Mouse (Mus musculus): Measurements from ENCODE around the gene Sestd1. TPM values are rescaled to one million over a fixed set of nuclear protein-coding genes. Genes with fewer than 3 reads are reported as not detected.
A peak's percentile ranks its signal among the peaks of the same experiment; 100 is the strongest.

The Sestd1 gene
- polyA plus RNA-seq, 1 experiment from 2014 or later, result 19.5 TPM

DNA sequence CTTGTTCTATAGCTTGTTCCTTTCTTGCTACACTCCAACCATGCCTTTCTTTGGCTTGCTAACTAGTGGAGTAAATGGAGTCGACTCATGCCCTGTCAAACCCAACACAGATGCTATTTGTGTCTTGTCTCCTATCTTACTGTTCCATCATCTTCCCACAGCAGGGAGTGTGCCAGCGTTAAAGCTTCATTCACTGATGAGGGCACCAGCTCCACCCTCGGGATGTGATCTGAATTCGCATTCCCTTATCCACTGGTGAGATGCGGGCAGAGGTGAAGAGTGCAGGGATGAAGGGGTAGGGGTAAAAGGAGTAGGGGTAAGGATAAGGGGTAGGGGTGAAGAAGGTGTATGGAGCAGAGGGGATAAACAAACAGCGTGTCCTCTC, 97.4 kb downstream of the Sestd1 start:
- H3K36me3 ChIP-seq, result peaks cover 33% of the 10 kb centered on the region
- H3K4me1 ChIP-seq, result no peaks in the 10 kb centered on the region
- H3K4me3 ChIP-seq, result no peak overlapping the region
- WGBS, result 86% methylated on average over 6 of the region's 6 CpGs
- H3K27me3 ChIP-seq, result no peaks in the 10 kb centered on the region
- no peak overlapping the region for H3K9ac ChIP-seq
- H3K4me2 ChIP-seq (replicated peaks), result no peak overlapping the region
- no peak overlapping the region for H3K27ac ChIP-seq
- no peaks in the 10 kb centered on the region for H3K9me3 ChIP-seq
- ATAC-seq (ENCODE audit: low FRiP score, low read depth), result no peak

DNA sequence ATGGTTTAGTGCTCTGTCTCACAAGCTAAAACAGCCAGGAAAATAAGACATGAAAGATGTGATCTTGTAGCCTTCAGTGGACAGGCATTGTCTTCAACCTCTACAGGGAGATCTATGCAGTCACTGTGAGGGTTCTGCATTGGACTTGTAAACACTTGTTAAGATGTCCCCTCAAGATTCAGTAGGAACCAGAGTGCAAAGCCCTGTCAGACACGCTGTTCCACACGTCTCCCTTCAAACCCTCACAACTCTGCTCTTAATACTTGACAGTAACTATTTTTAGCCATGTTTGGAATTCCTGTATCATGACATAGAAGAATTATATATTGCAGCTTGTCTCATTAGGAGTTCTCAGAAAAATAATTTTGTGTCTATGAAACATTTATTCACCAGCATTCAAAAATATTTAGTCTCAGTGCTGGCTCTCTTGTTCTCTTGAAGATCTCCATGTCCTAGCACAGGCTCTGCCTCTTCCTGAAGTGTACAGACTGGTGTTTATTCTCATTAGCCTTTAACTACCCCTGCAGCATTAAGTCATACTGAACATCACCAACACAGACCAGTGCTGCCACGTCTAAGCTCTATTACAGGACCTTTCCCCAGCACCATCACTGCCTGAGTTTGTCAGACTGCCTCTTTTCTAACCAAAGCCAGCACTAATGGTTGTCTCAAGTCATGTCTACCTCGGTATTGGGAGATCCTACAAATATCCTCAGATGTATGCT, 98.0 kb downstream of the Sestd1 start:
- WGBS, result 63% methylated on average over 4 of the region's 4 CpGs
- Histone ChIP-seq H3K4me1 (peaks cover 2% of the 10 kb centered on the region; the same call in 1 of the 2 replicates), H3K4me3 (no peak overlapping the region), H3K9ac (no peak overlapping the region), H3K27ac (no peak overlapping the region), H3K27me3 (no peaks in the 10 kb centered on the region), H3K4me2 (replicated peaks) (no peak overlapping the region), H3K36me3 (peaks cover 28% of the 10 kb centered on the region), H3K9me3 (no peaks in the 10 kb centered on the region)
- no peak for ATAC-seq (ENCODE audit: low FRiP score, low read depth)

DNA sequence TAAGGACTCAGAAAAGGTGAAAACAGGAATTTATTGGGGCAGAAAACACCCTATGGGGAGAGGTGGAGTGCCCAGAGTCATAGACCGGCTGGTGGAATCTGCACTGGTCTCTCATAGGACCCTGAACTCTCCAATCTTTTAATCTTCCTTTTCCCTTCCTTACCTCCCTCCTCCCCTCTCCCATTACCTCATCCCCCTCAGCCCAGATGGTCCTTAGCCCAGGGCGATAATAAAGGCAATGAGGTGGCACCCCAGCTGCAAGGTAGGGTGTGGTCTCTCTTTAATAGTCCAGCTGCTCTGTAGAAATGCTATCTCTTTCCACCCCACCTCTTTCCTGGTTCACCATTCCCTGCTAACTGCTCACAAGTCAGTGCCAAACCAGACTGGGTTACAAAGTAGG, 102.9 kb downstream of the Sestd1 start:
- Histone ChIP-seq H3K27me3 (no peaks in the 10 kb centered on the region), H3K4me3 (no peak overlapping the region), H3K27ac (no peak overlapping the region), H3K4me2 (replicated peaks) (no peak overlapping the region), H3K9me3 (no peaks in the 10 kb centered on the region), H3K36me3 (peaks cover 3% of the 10 kb centered on the region; the same call in 1 of the 2 replicates), H3K9ac (no peak overlapping the region), H3K4me1 (peaks cover 15% of the 10 kb centered on the region)
- no peak for ATAC-seq (ENCODE audit: low FRiP score, low read depth)
- WGBS, result 43% methylated on average over 2 of the region's 2 CpGs

DNA sequence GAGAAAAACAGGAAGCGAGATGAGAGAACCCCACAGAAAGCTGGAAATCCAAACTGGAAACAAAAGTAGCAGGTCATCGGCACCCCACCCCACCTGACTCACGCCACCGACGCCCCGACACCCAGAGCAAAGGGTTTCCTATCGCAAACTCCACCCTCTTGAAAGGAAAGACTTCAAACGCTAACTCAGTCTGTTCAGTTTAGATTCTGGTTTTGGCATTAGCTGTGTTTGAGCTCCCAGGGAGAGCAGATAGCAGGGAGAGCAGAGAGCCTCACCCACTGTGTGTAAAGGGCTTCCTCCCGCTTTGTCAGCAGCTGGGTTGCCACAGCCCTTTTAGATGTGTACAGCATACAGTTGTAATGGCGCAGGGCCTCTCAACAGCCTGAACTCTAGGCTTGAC, 104.0 kb downstream of the Sestd1 start:
- Histone ChIP-seq H3K27ac (no peak overlapping the region), H3K4me1 (peaks cover 25% of the 10 kb centered on the region), H3K9ac (no peak overlapping the region), H3K27me3 (no peaks in the 10 kb centered on the region; the same call in 1 of the 2 replicates), H3K36me3 (peaks cover 3% of the 10 kb centered on the region; the same call in 1 of the 2 replicates), H3K4me2 (replicated peaks) (no peak overlapping the region), H3K9me3 (no peaks in the 10 kb centered on the region), H3K4me3 (no peak overlapping the region)
- ATAC-seq (ENCODE audit: low FRiP score, low read depth), result no peak
- 57% methylated on average over 10 of the region's 10 CpGs for whole genome bisulfite sequencing

- 59% methylated on average over 7 of the region's 7 CpGs for WGBS
- Histone ChIP-seq H3K4me1 (peaks cover 33% of the 10 kb centered on the region), H3K36me3 (peaks cover 3% of the 10 kb centered on the region; the same call in 1 of the 2 replicates), H3K4me2 (replicated peaks) (no peak overlapping the region), H3K27ac (no peak overlapping the region), H3K9me3 (no peaks in the 10 kb centered on the region), H3K27me3 (no peaks in the 10 kb centered on the region; the same call in 1 of the 2 replicates), H3K9ac (no peak overlapping the region), H3K4me3 (no peak overlapping the region)
- no peak for ATAC-seq (ENCODE audit: low FRiP score, low read depth)
Observed at GRCm38 (mm10) chr2:77175411-77175810, 105.0 kb downstream of the Sestd1 start.

DNA sequence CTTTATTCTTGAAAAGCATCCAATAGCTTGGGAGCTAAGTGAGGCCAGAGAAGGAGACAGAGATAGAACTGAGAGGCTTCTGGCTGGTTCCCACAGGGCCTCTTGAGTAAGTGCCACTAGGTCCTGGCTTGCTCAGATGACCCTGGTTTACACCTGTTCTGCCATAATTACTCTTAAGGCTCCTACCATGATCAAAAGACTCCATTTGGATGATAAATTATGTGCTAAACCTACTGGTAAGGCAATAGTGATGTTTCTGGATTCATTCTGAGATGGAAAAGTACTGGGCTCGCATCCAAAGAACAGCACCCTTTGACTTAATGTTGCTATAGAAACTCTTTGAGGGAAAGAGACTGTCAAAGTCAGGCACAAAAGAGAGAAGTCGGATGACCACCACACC, 106.1 kb downstream of the Sestd1 start:
- no peak overlapping the region for H3K4me3 ChIP-seq
- 60% methylated on average over 2 of the region's 2 CpGs for WGBS
- peaks cover 38% of the 10 kb centered on the region for H3K4me1 ChIP-seq
- H3K27me3 ChIP-seq, result no peaks in the 10 kb centered on the region; the same call in 1 of the 2 replicates
- no peaks in the 10 kb centered on the region for H3K9me3 ChIP-seq
- no peak overlapping the region for H3K4me2 ChIP-seq (replicated peaks)
- H3K27ac ChIP-seq, result no peak overlapping the region
- no peak for ATAC-seq (ENCODE audit: low FRiP score, low read depth)
- no peaks in the 10 kb centered on the region for H3K36me3 ChIP-seq
- H3K9ac ChIP-seq, result no peak overlapping the region

DNA sequence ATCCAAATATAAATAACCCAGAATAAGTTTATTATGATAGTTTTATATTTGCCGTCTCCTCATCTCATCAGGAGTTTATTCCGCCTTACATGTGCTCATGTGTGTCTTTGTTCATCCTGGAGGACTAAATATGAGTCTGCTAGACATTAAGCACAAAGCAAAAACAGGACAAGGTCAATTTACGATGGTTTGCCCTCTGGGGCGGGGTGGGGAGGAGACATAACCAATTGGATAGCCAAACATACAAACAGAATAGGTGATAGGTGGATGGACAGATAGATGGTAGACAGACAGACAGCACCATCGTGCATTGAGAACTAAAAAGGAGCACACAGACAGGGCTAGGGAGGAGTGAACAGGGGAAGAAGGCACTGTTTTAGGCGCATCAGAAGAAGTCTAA, 106.6 kb downstream of the Sestd1 start:
- no peak overlapping the region for H3K4me2 ChIP-seq (replicated peaks)
- H3K4me1 ChIP-seq, result peaks cover 38% of the 10 kb centered on the region
- no peaks in the 10 kb centered on the region; the same call in 1 of the 2 replicates for H3K27me3 ChIP-seq
- ATAC-seq (ENCODE audit: low FRiP score, low read depth), result no peak
- H3K27ac ChIP-seq, result no peak overlapping the region
- no peaks in the 10 kb centered on the region for H3K9me3 ChIP-seq
- 81% methylated on average over 6 of the region's 6 CpGs for WGBS
- no peak overlapping the region for H3K9ac ChIP-seq
- H3K36me3 ChIP-seq, result no peaks in the 10 kb centered on the region
- no peak overlapping the region for H3K4me3 ChIP-seq

GRCm38 (mm10) chr2:77173366-77173765, 107.0 kb downstream of the Sestd1 start:
- 24% methylated on average over 6 of the region's 6 CpGs for WGBS
- no peak overlapping the region for H3K27ac ChIP-seq
- H3K27me3 ChIP-seq, result no peaks in the 10 kb centered on the region; the same call in 1 of the 2 replicates
- H3K4me3 ChIP-seq, result no peak overlapping the region
- no peaks in the 10 kb centered on the region for H3K36me3 ChIP-seq
- ATAC-seq (ENCODE audit: low FRiP score, low read depth), result no peak
- no peak overlapping the region for H3K9ac ChIP-seq
- H3K9me3 ChIP-seq, result no peaks in the 10 kb centered on the region
- H3K4me1 ChIP-seq, result peaks cover 38% of the 10 kb centered on the region
- H3K4me2 ChIP-seq (replicated peaks), result 0 out of 2 replicates have a peak overlapping the region, but pooled peaks have one; percentile 3

DNA sequence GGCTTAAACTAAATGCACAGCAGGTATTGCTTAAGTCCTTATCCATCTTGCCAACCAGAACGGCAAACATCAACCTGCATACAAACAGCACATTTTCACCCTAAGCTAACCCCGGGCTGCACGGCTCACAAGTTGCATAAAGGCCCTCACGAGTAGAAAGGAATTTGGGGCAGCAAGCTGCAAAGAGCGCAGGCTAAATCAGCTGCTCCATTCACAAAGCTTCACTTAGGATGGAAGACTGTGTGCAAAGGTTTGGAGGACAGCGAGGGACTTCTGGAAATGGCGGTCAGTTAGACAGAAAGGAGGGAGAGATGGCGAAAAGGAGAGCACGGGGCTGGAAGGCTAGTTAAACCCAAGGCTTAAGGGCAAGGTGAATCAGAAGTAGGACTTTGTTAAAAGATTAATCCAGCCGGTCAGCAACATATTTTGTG, 108.1 kb downstream of the Sestd1 start:
- no peak overlapping the region for H3K9ac ChIP-seq
- no peaks in the 10 kb centered on the region for H3K9me3 ChIP-seq
- WGBS, result 44% methylated on average over 10 of the region's 10 CpGs
- no peaks in the 10 kb centered on the region; the same call in 1 of the 2 replicates for H3K27me3 ChIP-seq
- H3K4me2 ChIP-seq (replicated peaks), result peak overlapping the region; percentile 88
- H3K4me3 ChIP-seq, result no peak overlapping the region
- H3K36me3 ChIP-seq, result no peaks in the 10 kb centered on the region
- H3K4me1 ChIP-seq, result peaks cover 37% of the 10 kb centered on the region
- no peak overlapping the region for H3K27ac ChIP-seq
- ATAC-seq (ENCODE audit: low FRiP score, low read depth), result no peak

GRCm38 (mm10) chr2:77171444-77172240, 108.8 kb downstream of the Sestd1 start:
- Histone ChIP-seq H3K27ac (peak overlapping the region; percentile 15; the same call in 1 of the 2 replicates), H3K4me2 (replicated peaks) (peak overlapping the region; percentile 88), H3K9ac (no peak overlapping the region), H3K4me3 (peak overlapping the region; percentile 11; the same call in 1 of the 2 replicates), H3K9me3 (no peaks in the 10 kb centered on the region), H3K4me1 (peaks cover 34% of the 10 kb centered on the region), H3K27me3 (no peaks in the 10 kb centered on the region; the same call in 1 of the 2 replicates), H3K36me3 (no peaks in the 10 kb centered on the region)
- 36% methylated on average over 23 of the region's 23 CpGs for WGBS
- peak; percentile 64 for ATAC-seq (ENCODE audit: low FRiP score, low read depth)

- Histone ChIP-seq H3K4me3 (peak within 1 kb of the TSS; percentile 55), H3K9me3 (no peaks in the 10 kb centered on the region), H3K27me3 (no peaks in the 10 kb centered on the region; the same call in 1 of the 2 replicates), H3K27ac (peak within 1 kb of the TSS; percentile 39; the same call in 1 of the 2 replicates), H3K9ac (peak within 1 kb of the TSS; percentile 72), H3K4me2 (replicated peaks) (peak within 1 kb of the TSS; percentile 88), H3K4me1 (peaks cover 34% of the 10 kb centered on the region), H3K36me3 (no peaks in the 10 kb centered on the region)
- ATAC-seq (ENCODE audit: low FRiP score, low read depth), result no peak
- WGBS, result 8% methylated on average over 4 of the region's 6 CpGs
Observed at GRCm38 (mm10) chr2:77170633-77171105, 109.7 kb downstream of the Sestd1 start, which contains the start of gene Ccdc141. TSS of gene Ccdc141 (minus strand) at chr2:77170636.

Data from limb, embryonic 13.5 days (tissue).